Mouse (Mus musculus) heart, postnatal 0 days (tissue): Measurements from ENCODE around the gene Adcy7. TPM values are rescaled to one million over a fixed set of nuclear protein-coding genes. Genes with fewer than 3 reads are reported as not detected.

Source experiments
- ATAC-seq: fragments of 200-750 bp; cut with Nextera tagmentation; 2 replicates; pipeline ENCODE4 v1.8.0; 2017; ENCODE audit warnings: low read depth, moderate number of reproducible peaks, moderate library complexity; ENCODE audit not compliant: insufficient read depth
- DNase-seq: peaks from one replicate; pipeline ENCODE4 v3.0.0-alpha.2; 2016; ENCODE audit warnings: low spot score
- H3K27ac ChIP-seq: fragments of 300-500 bp; sonication (generic); 2 replicates; pipeline ENCODE4 v1.5.1; 2014; ENCODE audit warnings: low read depth, mild to moderate bottlenecking
- H3K27me3 ChIP-seq: fragments of 300-500 bp; sonication (generic); 2 replicates; pipeline ENCODE4 v1.6.1; 2014; ENCODE audit warnings: low read length, mixed read lengths; ENCODE audit not compliant: control insufficient read depth, insufficient read depth
- H3K36me3 ChIP-seq: fragments of 300-500 bp; sonication (generic); replicated peaks from 2 replicates; pipeline ENCODE4 v1.6.1; 2014; ENCODE audit warnings: low read length, mixed read lengths; ENCODE audit not compliant: control insufficient read depth, insufficient read depth
- H3K4me1 ChIP-seq: fragments of 300-500 bp; sonication (generic); 2 replicates; pipeline ENCODE4 v1.6.1; 2014; ENCODE audit warnings: antibody characterized with exemption; ENCODE audit not compliant: control insufficient read depth, insufficient read depth
- H3K4me2 ChIP-seq: fragments of 300-500 bp; sonication (generic); 2 replicates; pipeline ENCODE4 v1.6.1; 2014; ENCODE audit warnings: low read depth, mild to moderate bottlenecking, low read length, moderate library complexity
- H3K4me3 ChIP-seq: fragments of 300-500 bp; sonication (generic); 2 replicates; pipeline ENCODE4 v1.5.1; 2014; ENCODE audit warnings: low read depth, low read length
- H3K9ac ChIP-seq: fragments of 300-500 bp; sonication (generic); replicated peaks from 2 replicates; pipeline ENCODE4 v1.6.1; 2014; ENCODE audit warnings: low read depth, low read length, mixed read lengths
- H3K9me3 ChIP-seq: fragments of 300-500 bp; sonication (generic); replicated peaks from 2 replicates; pipeline ENCODE4 v1.6.1; 2016; ENCODE audit warnings: low read length; ENCODE audit not compliant: control insufficient read depth
- CTCF ChIP-seq: IDR thresholded peaks from 2 replicates; pipeline ENCODE4 v1.5.1; 2016; ENCODE audit warnings: antibody characterized with exemption, control low read depth, low read depth
- EP300 ChIP-seq: IDR thresholded peaks from 2 replicates; pipeline ENCODE4 v1.6.1; 2016; ENCODE audit warnings: antibody characterized with exemption, low read depth
- WGBS: fragments of 180-500 bp; shearing (Covaris S2); extraction: QIAGEN DNeasy Blood & Tissue Kit; methylation state at CpG from one replicate; pipeline ENCODE4 v1.1.7; 2014; 5-methylcytosine and 5-hydroxymethylcytosine counted together
- polyA plus RNA-seq: library from polyadenylated mRNA; unstranded; fragments of >200 nt; fragmentation: Nextera tagmentation; extraction: Ambion mirVana; gene quantifications from 2 replicates; pipeline ENCODE4 v1.2.1, GENCODE M21; 2015
- total RNA-seq: library from RNA; depleted of rRNA; stranded (reverse); fragments of >200 nt; gene quantifications from 2 replicates; pipeline ENCODE4 v1.2.3, GENCODE M21; 2014; ENCODE audit warnings: low replicate concordance

Adcy7 gene
- total and polyA plus RNA-seq, 2 experiments from 2014 or later: 1.9 to 7.3 TPM

GRCm38 (mm10) chr8:88265511-88265910, 6.7 kb upstream of the Adcy7 start:
- 15% methylated on average over 2 of the region's 2 CpGs for WGBS
- Histone ChIP-seq H3K27me3 (no peaks in the 10 kb centered on the region), H3K27ac (no peak overlapping the region), H3K4me1 (0 out of 2 replicates have a peak, but pooled peaks cover 3% of the 10 kb centered on the region), H3K36me3 (no peaks in the 10 kb centered on the region), H3K4me2 (no peak overlapping the region), H3K9me3 (no peaks in the 10 kb centered on the region), H3K4me3 (no peak overlapping the region), H3K9ac (no peak overlapping the region)
- no peak for TF ChIP-seq CTCF
- no peak for TF ChIP-seq EP300
- no peak for DNase-seq
- no peak for ATAC-seq

GRCm38 (mm10) chr8:88266170-88266800, 5.9 kb upstream of the Adcy7 start:
- Histone ChIP-seq H3K27ac (no peak overlapping the region), H3K4me1 (no peaks in the 10 kb centered on the region), H3K4me3 (no peak overlapping the region), H3K4me2 (no peak overlapping the region), H3K27me3 (no peaks in the 10 kb centered on the region), H3K9me3 (no peaks in the 10 kb centered on the region), H3K36me3 (no peaks in the 10 kb centered on the region), H3K9ac (no peak overlapping the region)
- no peak for TF ChIP-seq EP300
- TF ChIP-seq CTCF: peak; percentile 89
- DNase-seq (peak; percentile 61), ATAC-seq (no peak)
- WGBS: 31% methylated on average over 10 of the region's 10 CpGs

- DNase-seq: no peak
- Histone ChIP-seq H3K4me3 (no peak overlapping the region), H3K27me3 (no peaks in the 10 kb centered on the region), H3K27ac (no peak overlapping the region), H3K9me3 (no peaks in the 10 kb centered on the region), H3K36me3 (no peaks in the 10 kb centered on the region), H3K9ac (no peak overlapping the region), H3K4me2 (no peak overlapping the region), H3K4me1 (0 out of 2 replicates have a peak, but pooled peaks cover under 1% of the 10 kb centered on the region)
- TF ChIP-seq EP300 (no peak), CTCF (no peak)
- ATAC-seq: no peak
- 71% methylated on average over 14 of the region's 14 CpGs for WGBS
These were observed 5.3 kb upstream of the Adcy7 start for GRCm38 (mm10) chr8:88266801-88267403.

GRCm38 (mm10) chr8:88269107-88269875, 2.9 kb upstream of the Adcy7 start:
- H3K36me3 ChIP-seq: no peaks in the 10 kb centered on the region
- peaks cover 6% of the 10 kb centered on the region; the same call in 1 of the 2 replicates for H3K27me3 ChIP-seq
- no peaks in the 10 kb centered on the region for H3K9me3 ChIP-seq
- WGBS: 64% methylated on average over 7 of the region's 7 CpGs
- TF ChIP-seq EP300 (no peak), CTCF (no peak)
- no peak overlapping the region for H3K9ac ChIP-seq
- H3K4me3 ChIP-seq: no peak overlapping the region
- DNase-seq: no peak
- no peak for ATAC-seq
- H3K4me2 ChIP-seq: no peak overlapping the region
- no peak overlapping the region for H3K27ac ChIP-seq
- H3K4me1 ChIP-seq: peaks cover 11% of the 10 kb centered on the region

- H3K4me2 ChIP-seq: no peak overlapping the region
- DNase-seq: no peak
- H3K27me3 ChIP-seq: peaks cover 6% of the 10 kb centered on the region; the same call in 1 of the 2 replicates
- whole genome bisulfite sequencing: 68% methylated on average over 3 of the region's 3 CpGs
- H3K27ac ChIP-seq: no peak overlapping the region
- no peak overlapping the region for H3K4me3 ChIP-seq
- H3K4me1 ChIP-seq: peaks cover 11% of the 10 kb centered on the region
- ATAC-seq: no peak
- no peaks in the 10 kb centered on the region for H3K9me3 ChIP-seq
- no peak overlapping the region for H3K9ac ChIP-seq
- TF ChIP-seq CTCF (no peak), EP300 (no peak)
- no peaks in the 10 kb centered on the region for H3K36me3 ChIP-seq
These were observed 2.1 kb upstream of the Adcy7 start for GRCm38 (mm10) chr8:88270086-88270485.
